Mouse (Mus musculus) forebrain, embryonic 13.5 days (tissue): ENCODE results near the gene Tmem39a. TPM values are rescaled to one million over a fixed set of nuclear protein-coding genes. Genes with fewer than 3 reads are reported as not detected.
A peak's percentile ranks its signal among the peaks of the same experiment; 100 is the strongest.

Experiments used
- ATAC-seq: fragments of 200-750 bp; cut with Nextera tagmentation; 2 replicates; pipeline ENCODE4 v1.8.0; 2017
- H3K27ac ChIP-seq: fragments of 300-500 bp; sonication (generic); 2 replicates; pipeline ENCODE4 v1.5.1; 2015; ENCODE audit warnings: inconsistent platforms, mild to moderate bottlenecking, moderate library complexity
- H3K27me3 ChIP-seq: fragments of 300-500 bp; sonication (generic); 2 replicates; pipeline ENCODE4 v1.6.1; 2015; ENCODE audit warnings: mild to moderate bottlenecking, inconsistent platforms
- H3K36me3 ChIP-seq: fragments of 300-500 bp; sonication (generic); 2 replicates; pipeline ENCODE4 v1.6.1; 2015; ENCODE audit warnings: mild to moderate bottlenecking, inconsistent platforms; ENCODE audit not compliant: poor library complexity, severe bottlenecking
- H3K4me1 ChIP-seq: fragments of 300-500 bp; sonication (generic); 2 replicates; pipeline ENCODE4 v1.6.1; 2015; ENCODE audit warnings: inconsistent platforms
- H3K4me2 ChIP-seq: fragments of 300-500 bp; sonication (generic); 2 replicates; pipeline ENCODE4 v1.6.1; 2015; ENCODE audit warnings: inconsistent platforms, mild to moderate bottlenecking, moderate library complexity
- H3K4me3 ChIP-seq: fragments of 300-500 bp; sonication (generic); 2 replicates; pipeline ENCODE4 v1.5.1; 2015; ENCODE audit warnings: mild to moderate bottlenecking, inconsistent platforms
- H3K9ac ChIP-seq: fragments of 300-500 bp; sonication (generic); 2 replicates; pipeline ENCODE4 v1.6.1; 2015; ENCODE audit warnings: mild to moderate bottlenecking, inconsistent platforms
- H3K9me3 ChIP-seq: fragments of 300-500 bp; sonication (generic); replicated peaks from 2 replicates; pipeline ENCODE4 v1.6.1; 2016; ENCODE audit warnings: inconsistent platforms
- WGBS: fragments of 180-500 bp; shearing (Covaris S2); methylation state at CpG from one replicate; pipeline ENCODE4 v1.1.7; 2015; 5-methylcytosine and 5-hydroxymethylcytosine counted together
- polyA plus RNA-seq: library from polyadenylated mRNA; unstranded; fragments of >200 nt; fragmentation: Nextera tagmentation; extraction: Ambion mirVana; gene quantifications from 2 replicates; pipeline ENCODE4 v1.2.1, GENCODE M21; 2015

The Tmem39a gene
- polyA plus RNA-seq, 1 experiment from 2014 or later = 42.9 TPM

GRCm38 (mm10) chr16:38555988-38556387 lies 2.5 kb upstream of the Tmem39a start:
- Histone ChIP-seq H3K4me1 (no peaks in the 10 kb centered on the region), H3K36me3 (no peaks in the 10 kb centered on the region), H3K27ac (no peak overlapping the region), H3K9me3 (no peaks in the 10 kb centered on the region), H3K9ac (no peak overlapping the region), H3K4me3 (no peak overlapping the region), H3K27me3 (peaks cover 58% of the 10 kb centered on the region), H3K4me2 (no peak overlapping the region)
- 78% methylated on average over 3 of the region's 3 CpGs for WGBS
- ATAC-seq = no peak

GRCm38 (mm10) chr16:38562131-38562967 lies 3.9 kb downstream of the Tmem39a start:
- WGBS = 8% methylated on average over 37 of the region's 37 CpGs
- Histone ChIP-seq H3K36me3 (peaks cover 19% of the 10 kb centered on the region), H3K9me3 (no peaks in the 10 kb centered on the region), H3K27me3 (peaks cover 16% of the 10 kb centered on the region), H3K9ac (peak overlapping the region; percentile 89), H3K27ac (peak overlapping the region; percentile 54; the same call in 1 of the 2 replicates), H3K4me1 (peaks cover 10% of the 10 kb centered on the region), H3K4me3 (peak overlapping the region; percentile 88), H3K4me2 (peak overlapping the region; percentile 79)
- peak; percentile 98 for ATAC-seq

GRCm38 (mm10) chr16:38562968-38563327 lies 4.5 kb downstream of the Tmem39a start:
- H3K27me3 ChIP-seq = peaks cover 16% of the 10 kb centered on the region
- H3K27ac ChIP-seq = 0 out of 2 replicates have a peak overlapping the region, but pooled peaks have one; percentile 33
- peak overlapping the region; percentile 88 for H3K4me3 ChIP-seq
- peaks cover 10% of the 10 kb centered on the region for H3K4me1 ChIP-seq
- peak overlapping the region; percentile 79 for H3K4me2 ChIP-seq
- under 1% methylated on average over 25 of the region's 25 CpGs for WGBS
- H3K9me3 ChIP-seq = no peaks in the 10 kb centered on the region
- peak overlapping the region; percentile 89 for H3K9ac ChIP-seq
- peak; percentile 83; the same call in 1 of the 2 replicates for ATAC-seq
- H3K36me3 ChIP-seq = peaks cover 23% of the 10 kb centered on the region

- Histone ChIP-seq H3K4me3 (peak overlapping the region; percentile 88), H3K9me3 (no peaks in the 10 kb centered on the region), H3K27ac (no peak overlapping the region), H3K4me2 (peak overlapping the region; percentile 79), H3K36me3 (peaks cover 29% of the 10 kb centered on the region), H3K9ac (peak overlapping the region; percentile 89), H3K27me3 (peaks cover 13% of the 10 kb centered on the region), H3K4me1 (peaks cover 10% of the 10 kb centered on the region)
- WGBS = 42% methylated on average over 10 of the region's 10 CpGs
- ATAC-seq = no peak
Measured at GRCm38 (mm10) chr16:38563516-38563915, 5.0 kb downstream of the Tmem39a start.

- Histone ChIP-seq H3K36me3 (peaks cover 60% of the 10 kb centered on the region), H3K4me2 (no peak overlapping the region), H3K27me3 (no peaks in the 10 kb centered on the region), H3K9me3 (no peaks in the 10 kb centered on the region), H3K4me1 (peaks cover 10% of the 10 kb centered on the region), H3K4me3 (no peak overlapping the region), H3K9ac (no peak overlapping the region), H3K27ac (no peak overlapping the region)
- WGBS = 97% methylated on average over 5 of the region's 5 CpGs
- no peak for ATAC-seq
Measured at GRCm38 (mm10) chr16:38568192-38568591, 9.7 kb downstream of the Tmem39a start.

GRCm38 (mm10) chr16:38571481-38571880 lies 13.0 kb downstream of the Tmem39a start:
- WGBS = 97% methylated on average over 3 of the region's 3 CpGs

GRCm38 (mm10) chr16:38584761-38585160 lies 26.3 kb downstream of the Tmem39a start:
- no peak overlapping the region for H3K9ac ChIP-seq

More at GRCm38 (mm10) chr16:38571481-38571880, 13.0 kb downstream of the Tmem39a start:
- no peak for ATAC-seq
- no peak overlapping the region for H3K4me3 ChIP-seq
- no peaks in the 10 kb centered on the region for H3K4me1 ChIP-seq
- H3K36me3 ChIP-seq = peaks cover 66% of the 10 kb centered on the region
- no peak overlapping the region for H3K4me2 ChIP-seq
- no peaks in the 10 kb centered on the region for H3K27me3 ChIP-seq
- no peaks in the 10 kb centered on the region for H3K9me3 ChIP-seq
- no peak overlapping the region for H3K9ac ChIP-seq
- no peak overlapping the region for H3K27ac ChIP-seq

GRCm38 (mm10) chr16:38585186-38585585 lies 26.7 kb downstream of the Tmem39a start:
- H3K4me2 ChIP-seq = no peak overlapping the region
- no peak overlapping the region for H3K9ac ChIP-seq
- ATAC-seq = no peak
- WGBS = 92% methylated on average over 5 of the region's 5 CpGs
- H3K36me3 ChIP-seq = peaks cover 92% of the 10 kb centered on the region
- H3K27ac ChIP-seq = no peak overlapping the region
- H3K4me1 ChIP-seq = no peaks in the 10 kb centered on the region
- H3K9me3 ChIP-seq = no peaks in the 10 kb centered on the region
- no peaks in the 10 kb centered on the region for H3K27me3 ChIP-seq
- no peak overlapping the region for H3K4me3 ChIP-seq

More at GRCm38 (mm10) chr16:38584761-38585160, 26.3 kb downstream of the Tmem39a start:
- no peak overlapping the region for H3K27ac ChIP-seq
- no peaks in the 10 kb centered on the region for H3K9me3 ChIP-seq
- H3K27me3 ChIP-seq = no peaks in the 10 kb centered on the region
- no peak overlapping the region for H3K4me2 ChIP-seq
- no peak for ATAC-seq
- H3K36me3 ChIP-seq = peaks cover 88% of the 10 kb centered on the region
- no peak overlapping the region for H3K4me3 ChIP-seq
- H3K4me1 ChIP-seq = no peaks in the 10 kb centered on the region
- 90% methylated on average over 7 of the region's 7 CpGs for whole genome bisulfite sequencing

GRCm38 (mm10) chr16:38587163-38587562 lies 28.7 kb downstream of the Tmem39a start:
- Histone ChIP-seq H3K4me3 (no peak overlapping the region), H3K9ac (no peak overlapping the region), H3K36me3 (peaks cover 90% of the 10 kb centered on the region), H3K27me3 (no peaks in the 10 kb centered on the region), H3K27ac (no peak overlapping the region), H3K4me2 (no peak overlapping the region), H3K9me3 (no peaks in the 10 kb centered on the region), H3K4me1 (no peaks in the 10 kb centered on the region)
- WGBS = 88% methylated on average over 5 of the region's 5 CpGs
- ATAC-seq = no peak

GRCm38 (mm10) chr16:38587572-38587971 lies 29.1 kb downstream of the Tmem39a start:
- Histone ChIP-seq H3K27ac (no peak overlapping the region), H3K9me3 (no peaks in the 10 kb centered on the region), H3K36me3 (peaks cover 91% of the 10 kb centered on the region), H3K4me1 (no peaks in the 10 kb centered on the region), H3K4me3 (no peak overlapping the region), H3K9ac (no peak overlapping the region), H3K4me2 (no peak overlapping the region), H3K27me3 (no peaks in the 10 kb centered on the region)
- WGBS = 92% methylated on average over 4 of the region's 4 CpGs
- no peak for ATAC-seq

- no peak for ATAC-seq
Measured at GRCm38 (mm10) chr16:38591506-38591905, 33.0 kb downstream of the Tmem39a start.

GRCm38 (mm10) chr16:38592026-38592678 lies 33.7 kb downstream of the Tmem39a start:
- H3K36me3 ChIP-seq = peaks cover 64% of the 10 kb centered on the region
- no peak overlapping the region for H3K4me3 ChIP-seq
- no peaks in the 10 kb centered on the region for H3K4me1 ChIP-seq
- no peak overlapping the region for H3K4me2 ChIP-seq
- peak; percentile 82 for ATAC-seq
- no peak overlapping the region for H3K9ac ChIP-seq
- H3K27ac ChIP-seq = no peak overlapping the region
- H3K27me3 ChIP-seq = no peaks in the 10 kb centered on the region
- 80% methylated on average over 12 of the region's 12 CpGs for WGBS
- no peaks in the 10 kb centered on the region for H3K9me3 ChIP-seq

More at GRCm38 (mm10) chr16:38591506-38591905, 33.0 kb downstream of the Tmem39a start:
- no peaks in the 10 kb centered on the region for H3K9me3 ChIP-seq
- no peak overlapping the region for H3K4me2 ChIP-seq
- 90% methylated on average over 3 of the region's 3 CpGs for WGBS
- peaks cover 71% of the 10 kb centered on the region for H3K36me3 ChIP-seq
- H3K27me3 ChIP-seq = no peaks in the 10 kb centered on the region
- H3K9ac ChIP-seq = no peak overlapping the region
- H3K4me1 ChIP-seq = no peaks in the 10 kb centered on the region
- no peak overlapping the region for H3K27ac ChIP-seq
- no peak overlapping the region for H3K4me3 ChIP-seq
